Mouse (Mus musculus): Measurements from ENCODE around the gene Plekhs1.

DNA sequence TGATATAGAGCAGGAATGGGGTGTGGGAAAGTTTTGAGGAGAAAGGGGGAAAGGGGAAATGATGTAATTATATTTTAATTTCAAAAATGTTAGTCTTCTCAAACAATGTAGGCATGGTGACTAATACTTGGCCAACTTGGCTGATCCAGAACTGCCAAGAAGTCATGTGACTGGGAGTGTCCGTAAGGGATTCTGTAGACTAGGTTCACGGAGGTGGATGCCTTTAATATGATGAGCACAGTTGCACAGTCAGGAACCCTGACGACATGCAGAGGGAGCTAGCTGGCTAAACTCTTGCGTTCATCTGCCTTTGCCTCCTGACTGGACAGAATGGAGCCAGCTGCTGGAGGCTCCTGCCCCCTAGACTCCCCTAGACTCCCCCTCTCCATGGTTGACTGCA lies 9.6 kb upstream of the Plekhs1 start:
- TF ChIP-seq CTCF (IDR thresholded peaks at IDR 0.05; ENCODE audit: low read depth, low read length), result no peak
- no peak for TF ChIP-seq GATA1 (IDR thresholded peaks at IDR 0.05; ENCODE audit: borderline replicate concordance, low read length)
- no peak for TF ChIP-seq TAL1 (conservative IDR thresholded peaks at IDR 0.05; ENCODE audit: low read depth, low read length)
- no peak for TF ChIP-seq POLR2AphosphoS5 (IDR thresholded peaks at IDR 0.05; ENCODE audit: insufficient replicate concordance, low read depth, low read length)
- TF ChIP-seq GATA2 (IDR thresholded peaks at IDR 0.05; ENCODE audit: borderline replicate concordance, low read depth, low read length), result no peak
